Mouse (Mus musculus) B cell, adult 62 days (primary cell): ENCODE results near the gene Gm17402. TPM values are rescaled to one million over a fixed set of nuclear protein-coding genes. Genes with fewer than 3 reads are reported as not detected.

ENCODE experiments used
- total RNA-seq: library from RNA; stranded (reverse); gene quantifications from 4 replicates; pipeline ENCODE4 v1.2.4, GENCODE M21; 2023

Gm17402 gene
- not detected in 4 replicates for total RNA-seq

GRCm38 (mm10) chr3:67375063-67375462 lies at the start of gene Gm17402:
Gene Gm17402 (minus strand): TSS chr3:67375163.

GRCm38 (mm10) chr3:67373872-67374271 lies 1.1 kb downstream of the Gm17402 start, which contains the start of gene Mlf1:
Gene Mlf1 (plus strand): TSS chr3:67374097.

Other genes starting within 250 kb of the Gm17402 start
- 5.3 to 8.3 TPM (median 6.7 TPM) in 4 replicates for gene Mlf1, start 1.1 kb downstream of the Gm17402 start, total RNA-seq
- gene Gfm1, start 54.9 kb upstream of the Gm17402 start, total RNA-seq, result 28.3 to 36.0 TPM (median 31.0 TPM) in 4 replicates
- 1.6 to 1.8 TPM in 2 of 4 replicates, not detected in the others for gene Lxn, start 88.8 kb upstream of the Gm17402 start, total RNA-seq
- gene Rarres1, start 140.4 kb upstream of the Gm17402 start, total RNA-seq, result 0.45 to 0.85 TPM (median 0.73 TPM) in 3 of 4 replicates, not detected in the other
- gene Mfsd1, start 207.6 kb upstream of the Gm17402 start, total RNA-seq, result 47.7 to 58.5 TPM (median 52.0 TPM) in 4 replicates